Mouse (Mus musculus): ENCODE results near the gene Gad1. TPM values are rescaled to one million over a fixed set of nuclear protein-coding genes. Genes with fewer than 3 reads are reported as not detected.

The Gad1 gene
- total RNA-seq, 2 experiments from 2014 or later = 1.2 to 2.9 TPM

DNA sequence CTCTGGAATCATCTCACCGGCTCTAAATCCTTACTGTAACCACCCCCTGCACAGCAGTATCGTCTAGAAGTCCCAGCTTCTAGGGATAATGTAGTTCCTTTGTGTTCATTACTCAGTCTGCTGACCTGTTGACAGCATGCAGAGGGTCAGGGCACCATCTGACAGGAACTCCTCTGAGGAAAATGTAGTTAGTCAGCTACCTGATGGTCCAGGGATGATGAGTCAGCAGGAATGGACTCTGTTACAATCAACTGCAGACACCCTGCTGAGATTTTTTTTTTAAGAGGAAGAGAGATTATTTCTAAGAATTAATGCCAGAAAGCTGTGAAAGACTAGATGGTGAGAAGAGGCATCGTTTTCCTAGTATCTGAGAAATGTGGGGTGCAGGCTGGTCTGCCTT lies 63.7 kb downstream of the Gad1 start:
- intact Hi-C loops (cut with DNase I) = no loop called here
- Histone ChIP-seq H3K4me3 (no peak overlapping the region), H3K27ac (no peak overlapping the region)
- TF ChIP-seq CTCF (IDR thresholded peaks at IDR 0.05) = no peak
- no peak for DNase-seq

DNA sequence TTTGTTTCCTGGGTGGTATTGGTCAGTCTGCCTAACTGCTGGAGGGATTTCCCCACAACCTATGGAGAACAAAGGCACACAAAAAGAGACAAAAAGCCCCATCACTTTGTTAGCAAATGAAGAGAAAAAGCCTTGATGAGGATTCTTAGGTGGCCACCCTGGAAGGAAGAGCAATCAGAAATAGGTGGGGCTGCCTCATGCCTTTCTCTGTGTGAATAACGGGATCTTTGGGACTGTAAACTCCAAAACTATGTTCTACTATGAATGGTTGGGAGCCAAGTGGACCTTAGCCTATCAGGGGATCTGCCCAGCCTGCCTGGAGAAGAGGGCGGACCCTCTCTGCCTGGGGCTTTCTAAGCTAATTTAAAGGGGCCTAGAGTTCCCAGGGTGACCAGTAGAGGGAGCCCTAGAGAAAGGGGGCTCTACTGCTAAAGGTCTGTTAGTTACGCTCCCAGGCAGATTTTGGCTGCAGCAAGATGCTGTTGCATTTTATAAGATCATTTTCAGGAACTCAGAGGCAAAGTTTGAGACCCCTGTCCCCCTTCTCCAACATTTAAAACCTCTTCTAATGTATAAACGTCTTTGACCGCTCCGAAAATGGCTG lies 66.5 kb downstream of the Gad1 start:
- Histone ChIP-seq H3K4me3 (no peak overlapping the region), H3K27ac (no peak overlapping the region)
- TF ChIP-seq CTCF (IDR thresholded peaks at IDR 0.05) = peak; percentile 49
- no peak for DNase-seq
- intact Hi-C loops (cut with DNase I) = no loop called here

DNA sequence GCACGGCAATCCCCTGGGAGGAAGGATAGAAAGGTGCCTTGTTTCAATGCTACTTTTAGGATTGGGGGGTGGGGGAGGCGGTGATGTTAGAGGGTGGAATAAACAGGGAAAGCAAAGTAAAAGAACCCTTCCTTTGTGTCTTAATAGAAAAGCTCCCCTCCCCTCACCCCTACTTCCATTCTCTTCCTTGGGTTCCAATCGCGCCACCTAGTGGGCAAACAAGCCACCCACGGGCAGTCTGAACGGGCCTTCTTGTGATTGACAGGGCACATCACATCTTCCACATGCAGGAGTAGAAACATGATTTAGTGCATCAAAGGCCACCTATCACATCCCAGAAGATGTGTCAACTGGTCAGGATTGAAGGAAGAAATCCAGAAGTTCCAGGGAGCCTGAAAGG lies 67.4 kb downstream of the Gad1 start:
- intact Hi-C loops (cut with DNase I) = no loop called here
- no peak overlapping the region for H3K4me3 ChIP-seq
- peak; percentile 32; the same call in 1 of the 2 replicates for TF ChIP-seq CTCF (IDR thresholded peaks at IDR 0.05)
- no peak for DNase-seq
- H3K27ac ChIP-seq = no peak overlapping the region

DNA sequence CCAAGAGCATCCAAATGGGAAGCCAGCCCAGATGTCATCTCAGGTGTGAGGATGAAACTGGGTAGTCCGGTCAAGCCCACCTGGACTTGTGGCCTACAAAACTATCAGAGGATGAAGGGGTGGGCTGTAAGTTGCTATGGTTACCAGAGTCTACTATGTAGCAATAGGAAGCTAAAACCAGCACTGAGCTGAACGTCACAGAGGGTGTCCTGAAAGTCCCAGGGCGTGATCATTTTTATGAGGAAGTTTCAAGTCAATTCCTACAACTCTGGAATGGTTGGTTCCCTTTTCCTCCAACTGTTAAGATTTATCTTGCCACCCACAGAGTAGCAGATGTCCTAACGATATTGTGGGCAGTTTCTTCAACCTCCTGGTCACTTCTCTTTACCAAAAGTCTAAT lies 69.4 kb downstream of the Gad1 start:
- no peak for DNase-seq
- no peak overlapping the region for H3K4me3 ChIP-seq
- intact Hi-C loops (cut with DNase I) = no loop called here
- H3K27ac ChIP-seq = no peak overlapping the region
- TF ChIP-seq CTCF (IDR thresholded peaks at IDR 0.05) = no peak

DNA sequence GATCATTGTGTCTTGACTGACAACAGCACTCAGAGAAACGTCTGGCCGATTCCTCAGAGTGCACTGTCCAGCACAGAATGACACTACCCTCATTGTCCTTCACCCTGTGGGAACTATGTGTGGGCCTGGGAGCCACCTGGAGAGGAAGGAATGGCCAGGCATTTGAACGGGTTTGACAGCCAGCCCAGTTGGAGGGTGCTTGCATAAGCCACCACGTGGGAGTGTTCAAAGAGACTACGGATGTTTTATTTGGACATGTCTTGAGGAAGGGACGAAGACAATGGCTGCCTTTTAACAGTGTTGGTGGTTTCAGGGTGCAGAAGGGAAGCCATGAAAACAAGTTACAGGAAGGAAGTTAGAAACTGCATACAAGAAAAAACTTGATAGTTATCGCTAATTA lies 72.9 kb downstream of the Gad1 start:
- intact Hi-C loops (cut with DNase I) = no loop called here
- Histone ChIP-seq H3K4me3 (no peak overlapping the region), H3K27ac (no peak overlapping the region)
- DNase-seq = no peak
- TF ChIP-seq CTCF (IDR thresholded peaks at IDR 0.05) = no peak

DNA sequence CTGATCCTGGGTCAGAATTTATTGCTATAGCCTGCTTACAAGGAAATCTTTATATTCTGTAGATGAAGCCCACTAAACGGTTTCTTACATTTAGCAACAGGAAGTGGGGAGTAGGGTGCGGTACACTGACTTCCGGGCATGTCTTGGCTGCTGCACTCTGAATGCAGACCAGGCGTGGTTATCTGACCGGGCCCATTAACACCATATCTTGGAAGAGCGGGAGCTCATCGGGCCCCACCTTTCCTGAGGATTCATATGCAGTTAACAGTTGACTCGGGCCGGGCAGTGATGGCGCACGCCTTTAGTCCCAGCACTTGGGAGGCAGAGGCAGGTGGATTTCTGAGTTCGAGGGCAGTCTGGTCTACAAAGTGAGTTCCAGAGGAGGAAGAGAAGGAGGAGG lies 75.5 kb downstream of the Gad1 start:
- no peak overlapping the region for H3K4me3 ChIP-seq

DNA sequence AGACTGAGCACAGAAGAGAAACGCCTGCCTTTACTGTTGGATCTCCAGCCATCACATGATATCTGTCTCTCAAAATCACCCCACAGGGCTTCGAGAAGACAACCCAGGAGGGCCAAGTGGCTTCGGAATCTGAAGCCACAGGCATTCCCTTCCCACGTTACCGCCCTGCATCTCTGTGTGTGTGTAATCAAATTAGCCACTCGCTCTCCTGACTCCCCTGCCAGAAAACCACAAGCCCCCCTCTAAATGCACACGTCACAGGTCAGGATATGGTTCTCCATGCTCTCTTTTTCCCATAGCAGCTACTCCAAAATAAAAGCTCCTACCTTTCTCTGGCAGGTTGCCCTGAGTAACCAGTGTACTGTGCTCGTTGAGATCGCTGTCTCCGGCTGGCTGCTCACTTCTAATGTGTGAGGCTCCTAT lies 76.5 kb downstream of the Gad1 start:
- TF ChIP-seq CTCF (IDR thresholded peaks at IDR 0.05) = no peak
- no peak for DNase-seq
- intact Hi-C loops (cut with DNase I) = no loop called here
- Histone ChIP-seq H3K4me3 (no peak overlapping the region), H3K27ac (no peak overlapping the region)

More for the DNA sequence above, 75.5 kb downstream of the Gad1 start:
- DNase-seq = no peak
- TF ChIP-seq CTCF (IDR thresholded peaks at IDR 0.05) = no peak
- no peak overlapping the region for H3K27ac ChIP-seq
- intact Hi-C loops (cut with DNase I) = no loop called here

DNA sequence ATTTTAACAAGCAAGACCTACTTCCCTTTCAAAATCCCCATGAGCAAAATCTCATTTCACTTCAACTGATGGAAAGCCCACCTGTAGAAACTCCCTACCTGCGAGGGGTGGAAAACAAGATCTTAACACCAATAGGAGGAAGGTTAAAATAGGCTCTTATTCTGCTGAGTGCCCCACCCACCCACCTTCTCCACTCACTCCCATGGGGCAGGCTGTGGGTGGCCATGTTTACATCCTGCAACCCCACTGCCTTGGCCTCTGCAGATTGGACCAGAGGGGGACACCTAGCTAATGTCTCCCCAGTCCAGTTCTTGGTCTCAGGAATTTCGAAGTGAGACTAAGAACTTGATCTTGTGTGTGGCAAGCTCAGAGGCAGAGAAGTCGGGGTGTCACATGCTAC lies 77.0 kb downstream of the Gad1 start:
- intact Hi-C loops (cut with DNase I) = no loop called here
- no peak overlapping the region for H3K27ac ChIP-seq
- DNase-seq = no peak
- H3K4me3 ChIP-seq = no peak overlapping the region
- TF ChIP-seq CTCF (IDR thresholded peaks at IDR 0.05) = no peak

DNA sequence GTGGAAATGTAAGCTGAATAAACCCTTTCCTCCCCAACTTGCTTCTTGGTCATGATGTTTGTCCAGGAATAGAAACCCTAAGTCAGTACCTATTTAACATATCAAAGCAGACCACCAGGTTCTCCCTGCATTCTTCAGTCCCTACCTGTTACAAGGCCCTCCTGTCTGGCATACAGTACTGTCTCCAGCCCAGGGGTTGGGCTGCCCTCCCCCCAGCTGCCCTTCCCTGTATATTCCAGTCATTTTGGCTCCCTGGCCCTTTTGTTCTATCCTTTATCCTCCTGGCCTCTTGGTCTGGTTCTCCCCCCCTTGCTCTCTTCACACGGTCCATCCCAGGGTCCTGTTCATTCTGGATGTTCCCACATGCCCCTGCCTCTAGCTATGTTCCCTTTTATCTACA lies 78.4 kb downstream of the Gad1 start:
- H3K27ac ChIP-seq = no peak overlapping the region
- H3K4me3 ChIP-seq = no peak overlapping the region
- DNase-seq = no peak
- TF ChIP-seq CTCF (IDR thresholded peaks at IDR 0.05) = no peak
- intact Hi-C loops (cut with DNase I) = no loop called here

DNA sequence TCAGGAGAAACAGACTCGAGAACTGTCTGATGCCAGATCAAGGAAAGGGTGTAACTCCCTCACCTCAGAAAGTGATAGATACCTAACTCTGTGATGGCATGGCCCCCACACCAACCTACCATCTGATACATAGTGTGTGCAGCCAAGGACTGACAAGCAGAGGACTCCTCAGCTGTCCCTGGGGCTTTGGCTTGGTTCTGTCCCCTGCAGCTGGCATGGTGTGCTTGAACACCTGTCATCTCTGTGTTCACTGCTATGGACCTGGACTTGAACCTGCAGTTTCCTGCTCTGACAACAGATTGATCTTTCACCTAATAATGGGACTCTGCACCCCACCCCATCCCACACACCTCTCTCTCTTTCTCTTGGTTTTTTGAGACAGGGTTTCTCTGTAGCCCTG lies 79.5 kb downstream of the Gad1 start:
- Histone ChIP-seq H3K4me3 (no peak overlapping the region), H3K27ac (no peak overlapping the region)
- no peak for TF ChIP-seq CTCF (IDR thresholded peaks at IDR 0.05)
- intact Hi-C loops (cut with DNase I) = no loop called here
- DNase-seq = no peak

DNA sequence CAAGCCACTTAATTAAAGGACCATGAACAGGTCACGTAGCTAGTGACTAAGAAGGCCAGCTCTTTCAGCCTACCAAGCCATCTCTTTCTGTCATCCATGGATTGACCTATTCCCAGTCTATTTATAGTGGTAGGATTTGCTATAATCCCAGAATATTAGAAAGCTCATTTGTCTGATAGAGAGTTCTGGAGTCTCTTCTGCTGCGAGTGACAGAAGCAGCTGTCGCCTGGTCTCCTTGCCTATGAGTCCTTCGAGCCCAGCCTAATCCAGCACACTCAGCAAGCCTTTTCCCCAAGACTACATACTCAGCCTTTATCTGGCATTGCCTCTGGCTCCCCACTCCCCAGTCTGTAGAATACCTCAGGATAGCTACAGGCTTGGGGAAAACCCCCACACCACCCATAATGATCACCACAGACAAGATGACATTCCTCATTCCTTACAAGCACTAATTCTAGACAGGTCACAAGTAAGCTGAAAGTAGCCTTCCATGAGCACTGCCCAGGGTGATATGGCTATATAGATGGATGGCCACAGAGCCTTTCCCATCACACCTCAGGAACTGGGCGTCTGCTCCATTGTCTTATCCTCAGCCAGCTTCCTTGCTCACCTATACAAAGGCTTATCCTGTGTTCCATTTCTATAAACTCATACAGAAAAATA lies 81.3 kb downstream of the Gad1 start:
- intact Hi-C loops (cut with DNase I) = no loop called here
- TF ChIP-seq CTCF (IDR thresholded peaks at IDR 0.05) = no peak
- Histone ChIP-seq H3K27ac (no peak overlapping the region), H3K4me3 (no peak overlapping the region)
- DNase-seq = no peak

DNA sequence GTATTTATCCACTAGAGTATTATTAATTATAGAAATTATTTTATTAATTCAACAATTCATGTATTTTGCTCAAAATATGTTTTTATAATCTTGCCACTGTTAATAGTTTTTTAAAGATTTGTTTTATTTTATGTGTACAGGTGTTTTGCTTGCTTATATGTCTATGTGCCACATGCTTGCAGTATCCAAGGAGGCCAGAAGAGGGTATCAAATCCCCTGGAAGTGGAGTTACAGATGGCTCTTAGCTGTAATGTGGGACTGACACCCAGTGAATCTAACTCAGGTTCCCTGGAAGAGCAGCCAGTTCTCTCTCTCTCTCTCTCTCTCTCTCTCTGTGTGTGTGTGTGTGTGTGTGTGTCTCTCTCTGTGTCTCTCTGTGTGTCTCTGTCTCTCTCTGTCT lies 88.1 kb downstream of the Gad1 start:
- DNase-seq = no peak
- no peak overlapping the region for H3K27ac ChIP-seq
- intact Hi-C loops (cut with DNase I) = no loop called here
- TF ChIP-seq CTCF (IDR thresholded peaks at IDR 0.05) = no peak
- H3K4me3 ChIP-seq = no peak overlapping the region

DNA sequence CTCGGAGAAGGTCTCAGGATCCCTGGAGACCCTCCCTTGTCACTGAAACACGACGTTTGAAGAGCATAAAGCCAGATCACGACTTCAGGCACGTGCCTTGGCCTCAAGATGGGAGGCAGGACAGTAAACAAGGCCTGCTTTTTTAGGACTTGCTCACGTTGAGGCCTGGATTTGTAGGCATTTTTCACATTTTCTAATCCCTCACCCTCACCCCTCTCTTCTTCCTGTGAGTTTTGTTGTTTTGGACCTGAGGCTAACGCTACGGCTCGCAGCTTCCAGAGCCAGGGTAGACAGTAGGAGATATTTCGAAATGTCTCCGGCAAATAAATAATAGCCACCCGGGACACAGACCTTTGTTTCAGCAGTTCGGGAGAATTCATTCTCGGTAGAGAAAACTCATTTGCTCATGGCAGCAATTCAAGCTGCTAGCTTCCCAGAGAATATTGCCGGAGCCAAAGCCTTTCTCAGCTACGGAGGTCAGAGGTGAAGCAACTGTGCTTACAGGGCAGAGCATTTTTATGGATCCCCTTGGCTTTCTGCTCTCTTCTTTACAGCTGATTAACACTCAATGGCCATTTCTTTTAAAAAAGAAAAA lies 90.2 kb downstream of the Gad1 start:
- no peak for TF ChIP-seq CTCF (IDR thresholded peaks at IDR 0.05)
- intact Hi-C loops (cut with DNase I) = no loop called here
- no peak overlapping the region; the same call in 1 of the 2 replicates for H3K4me3 ChIP-seq
- H3K27ac ChIP-seq = peak overlapping the region; percentile 56; the same call in 1 of the 2 replicates
- DNase-seq = peak; percentile 22
